Mouse (Mus musculus): ENCODE results near the gene Litaf. TPM values are rescaled to one million over a fixed set of nuclear protein-coding genes. Genes with fewer than 3 reads are reported as not detected.
A peak's percentile ranks its signal among the peaks of the same experiment; 100 is the strongest.

Gene Litaf
- polyA plus RNA-seq, 1 experiment from 2014 or later = 112 TPM

- Histone ChIP-seq H3K27ac (ENCODE audit: low read depth) (no peak overlapping the region), H3K4me2 (no peak overlapping the region), H3K4me3 (ENCODE audit: low read depth, low read length) (no peak overlapping the region), H3K36me3 (ENCODE audit: insufficient read depth) (peaks cover 74% of the 10 kb centered on the region), H3K9me3 (ENCODE audit: low read depth, low read length) (no peaks in the 10 kb centered on the region), H3K9ac (no peak overlapping the region), H3K27me3 (ENCODE audit: insufficient read depth, low read length) (no peaks in the 10 kb centered on the region), H3K4me1 (ENCODE audit: insufficient read depth) (no peaks in the 10 kb centered on the region)
- TF ChIP-seq CTCF (IDR thresholded peaks at IDR 0.05; ENCODE audit: low read depth) = no peak
- 84% methylated on average over 10 of the region's 10 CpGs for WGBS
- ATAC-seq (ENCODE audit: insufficient read depth) (no peak), DNase-seq (no peak)
Observed at GRCm38 (mm10) chr16:11090836-11091570, 25.0 kb upstream of the Litaf start.

- ATAC-seq (ENCODE audit: insufficient read depth) = no peak
- TF ChIP-seq CTCF (IDR thresholded peaks at IDR 0.05; ENCODE audit: low read depth) = peak; percentile 22
Observed at GRCm38 (mm10) chr16:11086856-11087588, 21.1 kb upstream of the Litaf start.

GRCm38 (mm10) chr16:11086299-11086698, 20.3 kb upstream of the Litaf start:
- no peaks in the 10 kb centered on the region for H3K4me1 ChIP-seq (ENCODE audit: insufficient read depth)
- H3K36me3 ChIP-seq (ENCODE audit: insufficient read depth) = peaks cover 82% of the 10 kb centered on the region
- no peak for TF ChIP-seq CTCF (IDR thresholded peaks at IDR 0.05; ENCODE audit: low read depth)
- WGBS = 95% methylated on average over 3 of the region's 3 CpGs
- no peaks in the 10 kb centered on the region for H3K9me3 ChIP-seq (ENCODE audit: low read depth, low read length)
- ATAC-seq (ENCODE audit: insufficient read depth) (no peak), DNase-seq (no peak)
- no peak overlapping the region for H3K4me2 ChIP-seq
- H3K27ac ChIP-seq (ENCODE audit: low read depth) = no peak overlapping the region
- no peak overlapping the region for H3K4me3 ChIP-seq (ENCODE audit: low read depth, low read length)
- H3K27me3 ChIP-seq (ENCODE audit: insufficient read depth, low read length) = no peaks in the 10 kb centered on the region
- H3K9ac ChIP-seq = no peak overlapping the region

More at GRCm38 (mm10) chr16:11086856-11087588, 21.1 kb upstream of the Litaf start:
- H3K36me3 ChIP-seq (ENCODE audit: insufficient read depth) = peaks cover 88% of the 10 kb centered on the region
- H3K4me1 ChIP-seq (ENCODE audit: insufficient read depth) = no peaks in the 10 kb centered on the region
- no peak for DNase-seq
- no peaks in the 10 kb centered on the region for H3K9me3 ChIP-seq (ENCODE audit: low read depth, low read length)
- H3K9ac ChIP-seq = no peak overlapping the region
- H3K27me3 ChIP-seq (ENCODE audit: insufficient read depth, low read length) = no peaks in the 10 kb centered on the region
- H3K4me3 ChIP-seq (ENCODE audit: low read depth, low read length) = no peak overlapping the region
- H3K27ac ChIP-seq (ENCODE audit: low read depth) = no peak overlapping the region
- H3K4me2 ChIP-seq = no peak overlapping the region
- 81% methylated on average over 5 of the region's 5 CpGs for WGBS

- WGBS = 85% methylated on average over 8 of the region's 8 CpGs
- no peak for ATAC-seq (ENCODE audit: insufficient read depth)
- TF ChIP-seq CTCF (IDR thresholded peaks at IDR 0.05; ENCODE audit: low read depth) = no peak
- Histone ChIP-seq H3K4me2 (no peak overlapping the region), H3K4me1 (ENCODE audit: insufficient read depth) (no peaks in the 10 kb centered on the region), H3K9ac (no peak overlapping the region), H3K4me3 (ENCODE audit: low read depth, low read length) (no peak overlapping the region), H3K27me3 (ENCODE audit: insufficient read depth, low read length) (no peaks in the 10 kb centered on the region), H3K36me3 (ENCODE audit: insufficient read depth) (peaks cover 82% of the 10 kb centered on the region), H3K9me3 (ENCODE audit: low read depth, low read length) (no peaks in the 10 kb centered on the region), H3K27ac (ENCODE audit: low read depth) (no peak overlapping the region)
- no peak for DNase-seq
Observed at GRCm38 (mm10) chr16:11084181-11084580, 18.2 kb upstream of the Litaf start.

GRCm38 (mm10) chr16:11078216-11078869, 12.4 kb upstream of the Litaf start:
- no peak overlapping the region for H3K9ac ChIP-seq
- H3K4me2 ChIP-seq = no peak overlapping the region
- ATAC-seq (ENCODE audit: insufficient read depth) (no peak), DNase-seq (no peak)
- H3K9me3 ChIP-seq (ENCODE audit: low read depth, low read length) = no peaks in the 10 kb centered on the region
- H3K4me3 ChIP-seq (ENCODE audit: low read depth, low read length) = no peak overlapping the region
- TF ChIP-seq CTCF (IDR thresholded peaks at IDR 0.05; ENCODE audit: low read depth) = no peak
- 57% methylated on average over 3 of the region's 3 CpGs for WGBS
- H3K27me3 ChIP-seq (ENCODE audit: insufficient read depth, low read length) = no peaks in the 10 kb centered on the region
- H3K27ac ChIP-seq (ENCODE audit: low read depth) = no peak overlapping the region
- H3K36me3 ChIP-seq (ENCODE audit: insufficient read depth) = peaks cover 85% of the 10 kb centered on the region
- no peaks in the 10 kb centered on the region for H3K4me1 ChIP-seq (ENCODE audit: insufficient read depth)

GRCm38 (mm10) chr16:11077601-11078201, 11.7 kb upstream of the Litaf start:
- no peak for ATAC-seq (ENCODE audit: insufficient read depth)
- no peak for DNase-seq
- no peaks in the 10 kb centered on the region for H3K9me3 ChIP-seq (ENCODE audit: low read depth, low read length)
- H3K27ac ChIP-seq (ENCODE audit: low read depth) = no peak overlapping the region
- no peaks in the 10 kb centered on the region for H3K4me1 ChIP-seq (ENCODE audit: insufficient read depth)
- no peak overlapping the region for H3K4me2 ChIP-seq
- H3K4me3 ChIP-seq (ENCODE audit: low read depth, low read length) = no peak overlapping the region
- TF ChIP-seq CTCF (IDR thresholded peaks at IDR 0.05; ENCODE audit: low read depth) = no peak
- H3K9ac ChIP-seq = no peak overlapping the region
- no peaks in the 10 kb centered on the region for H3K27me3 ChIP-seq (ENCODE audit: insufficient read depth, low read length)
- WGBS = 91% methylated on average over 9 of the region's 9 CpGs
- peaks cover 85% of the 10 kb centered on the region for H3K36me3 ChIP-seq (ENCODE audit: insufficient read depth)

All from lung, embryonic 14.5 days (tissue).